8 mouse cellular contexts compared by ENCODE assay signal in genomic region chr7:27177942-27178323, GRCm38 (mm10). TPM values are rescaled to one million over a fixed set of nuclear protein-coding genes. Genes with fewer than 3 reads are reported as not detected.
DNase-seq lines count a peak whose midpoint lies in the region; ATAC-seq and TF ChIP-seq lines count a peak whose summit lies in the region.

No protein-coding gene starts in this region.

- no peaks in the 10 kb centered on the region for H3K27me3 ChIP-seq in embryonic facial prominence, embryonic 14.5 days (replicated peaks; ENCODE audit: control insufficient read depth, insufficient read depth, low read length)
- H3K27me3 ChIP-seq in limb, embryonic 10.5 days (ENCODE audit: low read depth, poor library complexity, severe bottlenecking) = no peaks in the 10 kb centered on the region
- H3K27me3 ChIP-seq in neural tube, embryonic 14.5 days (ENCODE audit: control insufficient read depth, insufficient read depth, low read length) = no peaks in the 10 kb centered on the region

- peaks cover 21% of the 10 kb centered on the region; the same call in 1 of the 2 replicates for H3K36me3 ChIP-seq in embryonic facial prominence, embryonic 14.5 days (ENCODE audit: control insufficient read depth, insufficient read depth, low read length)
- H3K36me3 ChIP-seq in limb, embryonic 10.5 days = peaks cover 31% of the 10 kb centered on the region
- peaks cover 12% of the 10 kb centered on the region for H3K36me3 ChIP-seq in neural tube, embryonic 14.5 days (ENCODE audit: control insufficient read depth, insufficient read depth, low read length)

- H3K27ac ChIP-seq in embryonic facial prominence, embryonic 14.5 days (replicated peaks; ENCODE audit: low read depth, low read length) = peak overlapping the region; percentile 95
- H3K27ac ChIP-seq in limb, embryonic 10.5 days = peak overlapping the region; percentile 90; the same call in 1 of the 2 replicates
- H3K27ac ChIP-seq in neural tube, embryonic 14.5 days (ENCODE audit: low read depth, low read length) = peak overlapping the region; percentile 88

- no peaks in the 10 kb centered on the region for H3K9me3 ChIP-seq in embryonic facial prominence, embryonic 14.5 days (ENCODE audit: control insufficient read depth, low read length)
- no peaks in the 10 kb centered on the region for H3K9me3 ChIP-seq in limb, embryonic 10.5 days (replicated peaks)
- H3K9me3 ChIP-seq in neural tube, embryonic 14.5 days (ENCODE audit: control insufficient read depth, low read length) = no peaks in the 10 kb centered on the region

- no peak for ATAC-seq in embryonic facial prominence, embryonic 14.5 days (ENCODE audit: low read depth)
- no peak for ATAC-seq in neural tube, embryonic 14.5 days (ENCODE audit: low read depth)
- ATAC-seq in CD4-positive, CD25-positive, alpha-beta regulatory T cell, adult 4 months = no peak

- TF ChIP-seq CTCF in lung, adult 2 months (IDR thresholded peaks at IDR 0.05; ENCODE audit: insufficient read depth, low read length) = no peak

- peak overlapping the region; percentile 76 for H3K4me3 ChIP-seq in lung, adult 2 months (replicated peaks; ENCODE audit: extremely low read depth, low read depth, low read length)
- H3K4me3 ChIP-seq in embryonic facial prominence, embryonic 14.5 days (ENCODE audit: low read depth, low read length) = peak overlapping the region; percentile 66
- peak overlapping the region; percentile 68 for H3K4me3 ChIP-seq in limb, embryonic 10.5 days
- H3K4me3 ChIP-seq in neural tube, embryonic 14.5 days (ENCODE audit: low read depth, low read length) = peak overlapping the region; percentile 63

- peak overlapping the region; percentile 58 for H3K4me2 ChIP-seq in embryonic facial prominence, embryonic 14.5 days (ENCODE audit: low read depth, low read length)
- H3K4me2 ChIP-seq in neural tube, embryonic 14.5 days (ENCODE audit: low read depth, low read length) = peak overlapping the region; percentile 55

- H3K9ac ChIP-seq in embryonic facial prominence, embryonic 14.5 days (ENCODE audit: low read depth, low read length) = peak overlapping the region; percentile 65
- peak overlapping the region; percentile 64 for H3K9ac ChIP-seq in neural tube, embryonic 14.5 days (replicated peaks; ENCODE audit: low read depth, low read length)

- 15% methylated on average over 4 of the region's 4 CpGs for WGBS in lung, adult 2 months
- 16% methylated on average over 4 of the region's 4 CpGs for WGBS in embryonic facial prominence, embryonic 14.5 days
- WGBS in limb, embryonic 10.5 days = 26% methylated on average over 4 of the region's 4 CpGs
- WGBS in neural tube, embryonic 14.5 days = 31% methylated on average over 4 of the region's 4 CpGs

- DNase-seq in lung, adult 2 months = no peak
- no peak for DNase-seq in lung, postnatal 10 days
- DNase-seq in embryonic facial prominence, embryonic 14.5 days (ENCODE audit: low spot score) = no peak
- no peak for DNase-seq in limb, embryonic 10.5 days (ENCODE audit: low spot score)
- no peak for DNase-seq in kidney, adult 8-10 months
- no peak for DNase-seq in MN1 (ENCODE audit: low spot score)

- H3K4me1 ChIP-seq in lung, adult 2 months (ENCODE audit: control insufficient read depth, insufficient read depth, low read length) = peaks cover 6% of the 10 kb centered on the region; the same call in 1 of the 2 replicates
- H3K4me1 ChIP-seq in embryonic facial prominence, embryonic 14.5 days (ENCODE audit: control insufficient read depth, insufficient read depth, low read length) = no peaks in the 10 kb centered on the region
- H3K4me1 ChIP-seq in limb, embryonic 10.5 days = peaks cover 11% of the 10 kb centered on the region; the same call in 1 of the 2 replicates
- H3K4me1 ChIP-seq in neural tube, embryonic 14.5 days (ENCODE audit: control insufficient read depth, insufficient read depth, low read length) = peaks cover 5% of the 10 kb centered on the region

- TF ChIP-seq POLR2A in lung, adult 2 months (IDR thresholded peaks at IDR 0.05; ENCODE audit: borderline replicate concordance, extremely low read depth, low read depth, low read length) = no peak

RNA-seq across cellular contexts. Expression of gene Rab4b, which starts 0.8 kb away (rescaled TPM):
- polyA plus RNA-seq in lung, adult 2 months (2012; rRNA removed) = 67.8 and 69.0 TPM in 2 replicates
- polyA plus RNA-seq in embryonic facial prominence, embryonic 14.5 days (2014; fragmentation: Nextera tagmentation; extraction: Ambion mirVana) = 58.2 and 59.2 TPM in 2 replicates
- 59.8 and 67.0 TPM in 2 replicates for polyA plus RNA-seq in limb, embryonic 10.5 days (2016; fragmentation: Nextera tagmentation; extraction: Ambion mirVana)
- 100.0 and 100 TPM in 2 replicates for polyA plus RNA-seq in neural tube, embryonic 14.5 days (2014; fragmentation: Nextera tagmentation; extraction: Ambion mirVana)
- polyA plus RNA-seq in CD4-positive, CD25-positive, alpha-beta regulatory T cell, adult 4 months (2017; shearing (Covaris generic)) = 100 to 1,000 TPM; 118 to 144 TPM

RNA-seq across cellular contexts. Expression of gene Gm21983, which starts 3.0 kb away (rescaled TPM):
- not detected in 2 replicates for polyA plus RNA-seq in lung, adult 2 months (2012; rRNA removed)
- polyA plus RNA-seq in embryonic facial prominence, embryonic 14.5 days (2014; fragmentation: Nextera tagmentation; extraction: Ambion mirVana) = 0.52 TPM in 1 of 2 replicates, not detected in the other
- polyA plus RNA-seq in limb, embryonic 10.5 days (2016; fragmentation: Nextera tagmentation; extraction: Ambion mirVana) = 0.81 TPM in 1 of 2 replicates, not detected in the other
- polyA plus RNA-seq in neural tube, embryonic 14.5 days (2014; fragmentation: Nextera tagmentation; extraction: Ambion mirVana) = 0.94 TPM in 1 of 2 replicates, not detected in the other
- polyA plus RNA-seq in CD4-positive, CD25-positive, alpha-beta regulatory T cell, adult 4 months (2017; shearing (Covaris generic)) = not detected

RNA-seq across cellular contexts. Expression of gene Mia, which starts 3.0 kb away (rescaled TPM):
- 10.5 and 13.5 TPM in 2 replicates for polyA plus RNA-seq in lung, adult 2 months (2012; rRNA removed)
- polyA plus RNA-seq in embryonic facial prominence, embryonic 14.5 days (2014; fragmentation: Nextera tagmentation; extraction: Ambion mirVana) = 102 and 115 TPM in 2 replicates
- polyA plus RNA-seq in limb, embryonic 10.5 days (2016; fragmentation: Nextera tagmentation; extraction: Ambion mirVana) = 1.1 and 5.0 TPM in 2 replicates
- 14.7 and 24.4 TPM in 2 replicates for polyA plus RNA-seq in neural tube, embryonic 14.5 days (2014; fragmentation: Nextera tagmentation; extraction: Ambion mirVana)
- under 1 TPM in 1 of 2 experiments, not detected in 1; 0.52 TPM for polyA plus RNA-seq in CD4-positive, CD25-positive, alpha-beta regulatory T cell, adult 4 months (2017; shearing (Covaris generic))

RNA-seq across cellular contexts. Expression of gene Egln2, which starts 11.3 kb away (rescaled TPM):
- 107 and 115 TPM in 2 replicates for polyA plus RNA-seq in lung, adult 2 months (2012; rRNA removed)
- polyA plus RNA-seq in embryonic facial prominence, embryonic 14.5 days (2014; fragmentation: Nextera tagmentation; extraction: Ambion mirVana) = 41.1 and 47.1 TPM in 2 replicates
- polyA plus RNA-seq in limb, embryonic 10.5 days (2016; fragmentation: Nextera tagmentation; extraction: Ambion mirVana) = 95.2 and 97.8 TPM in 2 replicates
- 46.9 and 48.3 TPM in 2 replicates for polyA plus RNA-seq in neural tube, embryonic 14.5 days (2014; fragmentation: Nextera tagmentation; extraction: Ambion mirVana)
- polyA plus RNA-seq in CD4-positive, CD25-positive, alpha-beta regulatory T cell, adult 4 months (2017; shearing (Covaris generic)) = 10 to 100 TPM; 16.8 to 16.9 TPM

RNA-seq across cellular contexts. Expression of gene BC024978, which starts 17.6 kb away (rescaled TPM):
- 11.2 and 13.5 TPM in 2 replicates for polyA plus RNA-seq in lung, adult 2 months (2012; rRNA removed)
- polyA plus RNA-seq in embryonic facial prominence, embryonic 14.5 days (2014; fragmentation: Nextera tagmentation; extraction: Ambion mirVana) = 3.0 and 3.6 TPM in 2 replicates
- 3.6 and 4.5 TPM in 2 replicates for polyA plus RNA-seq in limb, embryonic 10.5 days (2016; fragmentation: Nextera tagmentation; extraction: Ambion mirVana)
- polyA plus RNA-seq in neural tube, embryonic 14.5 days (2014; fragmentation: Nextera tagmentation; extraction: Ambion mirVana) = 3.6 TPM in 2 replicates
- 1 to 10 TPM; 3.8 to 6.0 TPM for polyA plus RNA-seq in CD4-positive, CD25-positive, alpha-beta regulatory T cell, adult 4 months (2017; shearing (Covaris generic))
